Mouse (Mus musculus) liver (tissue): Measurements from ENCODE around the gene Med8.

ENCODE experiments used
- DNase-seq: peaks from one replicate; pipeline ENCODE4 v3.0.0-alpha.2; 2020; ENCODE audit warnings: mixed read lengths

Gene Med8

DNA sequence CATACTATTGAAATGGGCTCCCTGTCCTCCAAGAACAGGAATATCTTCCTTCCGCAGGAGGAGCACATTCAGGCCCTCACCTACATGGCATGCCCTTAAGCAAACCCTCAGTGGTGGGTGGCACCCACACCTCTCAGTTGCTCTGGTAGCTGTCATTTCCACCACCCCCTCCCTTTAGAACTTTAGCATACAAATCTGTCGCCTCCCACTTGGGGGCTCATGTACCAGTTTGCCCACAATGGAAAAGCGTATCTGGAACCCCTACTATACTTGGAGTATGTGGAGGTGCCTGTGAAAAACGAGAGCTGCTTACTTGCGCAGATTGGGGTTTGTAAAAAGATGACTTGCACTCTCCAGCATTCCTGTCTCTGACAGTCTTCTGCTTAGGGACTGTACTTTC is 7.2 kb downstream of the Med8 start:
- no peak for DNase-seq

DNA sequence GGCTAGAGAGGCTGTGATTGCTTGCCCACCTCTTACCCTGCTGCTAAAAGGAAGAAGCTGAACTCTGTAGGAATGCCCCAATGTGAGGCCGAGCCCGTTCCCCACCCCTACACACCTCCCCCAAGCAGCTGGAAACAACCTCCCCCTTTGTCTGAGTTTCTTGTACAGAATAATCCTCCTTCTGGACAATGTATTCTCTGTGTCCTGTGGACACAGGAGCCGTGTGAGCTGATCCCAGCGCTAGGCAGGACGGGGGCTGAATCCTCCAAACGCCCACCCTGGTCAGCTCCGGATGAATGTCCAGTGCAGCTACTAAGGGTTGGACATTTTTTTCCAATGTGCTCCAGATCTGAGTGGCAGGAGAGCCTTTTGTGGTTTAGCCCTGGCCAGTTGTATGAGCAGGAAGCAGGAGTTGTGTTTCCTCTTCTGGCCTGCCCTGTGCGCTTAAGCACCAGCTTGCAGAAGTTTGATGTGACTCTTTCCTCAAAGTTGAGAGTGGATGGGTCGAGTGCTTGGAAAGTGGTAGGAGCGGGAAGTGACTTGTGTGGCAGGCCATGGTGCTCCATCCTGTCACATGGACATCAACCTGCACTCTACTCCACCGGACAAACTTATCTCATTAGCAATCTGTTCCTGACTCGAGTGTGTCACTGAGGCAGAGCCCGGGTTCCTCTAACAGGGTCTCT is 8.1 kb downstream of the Med8 start:
- DNase-seq, result no peak

DNA sequence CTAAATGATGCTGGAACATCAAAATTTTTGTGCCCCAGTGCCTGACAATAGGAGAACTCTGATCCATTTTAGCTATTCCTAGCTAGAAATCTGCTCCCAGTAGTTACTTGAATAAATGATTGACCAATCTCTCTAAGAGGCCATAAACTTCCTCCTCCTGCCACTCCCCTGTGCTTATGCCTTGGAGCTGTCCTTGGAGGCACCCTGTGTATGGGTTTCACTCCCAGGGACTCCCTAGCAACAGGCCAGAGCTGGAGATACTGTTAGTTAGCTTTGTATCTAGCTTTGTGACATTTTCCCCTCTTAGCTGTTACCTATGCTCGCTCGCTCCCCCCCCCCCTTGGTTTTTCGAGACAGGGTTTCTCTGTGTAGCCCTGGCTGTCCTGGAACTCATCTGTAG is 12.2 kb downstream of the Med8 start:
- no peak for DNase-seq

DNA sequence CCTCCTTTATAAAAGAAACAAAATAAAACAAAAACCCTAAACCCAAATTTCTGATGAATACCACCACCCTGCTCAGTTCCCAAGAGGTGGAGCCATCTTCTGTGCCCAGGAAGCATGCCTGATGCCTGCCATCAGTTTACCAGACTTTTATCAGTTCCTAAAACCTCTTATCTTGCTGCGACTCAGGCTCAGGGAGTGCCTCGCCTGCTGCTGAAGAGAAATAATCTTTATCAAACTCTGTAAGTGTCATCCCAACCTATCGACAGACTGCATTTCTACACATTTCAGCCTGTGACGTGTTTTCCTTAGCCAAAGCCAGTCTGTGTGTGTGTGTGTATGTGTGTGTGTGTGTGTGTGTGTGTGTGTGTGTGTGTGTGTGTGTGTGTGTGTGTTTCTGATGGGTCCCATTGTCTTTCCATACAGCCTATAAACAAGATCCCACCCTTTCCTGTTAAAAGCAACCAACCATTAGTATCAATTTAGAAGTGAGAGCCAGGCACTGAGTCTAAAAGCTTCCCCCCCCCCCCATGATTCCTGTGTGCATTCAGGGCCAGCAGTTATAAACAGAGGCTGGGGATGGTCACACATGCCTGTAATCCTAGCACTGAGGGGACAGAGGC is 15.5 kb downstream of the Med8 start:
- DNase-seq, result peak; percentile 75

DNA sequence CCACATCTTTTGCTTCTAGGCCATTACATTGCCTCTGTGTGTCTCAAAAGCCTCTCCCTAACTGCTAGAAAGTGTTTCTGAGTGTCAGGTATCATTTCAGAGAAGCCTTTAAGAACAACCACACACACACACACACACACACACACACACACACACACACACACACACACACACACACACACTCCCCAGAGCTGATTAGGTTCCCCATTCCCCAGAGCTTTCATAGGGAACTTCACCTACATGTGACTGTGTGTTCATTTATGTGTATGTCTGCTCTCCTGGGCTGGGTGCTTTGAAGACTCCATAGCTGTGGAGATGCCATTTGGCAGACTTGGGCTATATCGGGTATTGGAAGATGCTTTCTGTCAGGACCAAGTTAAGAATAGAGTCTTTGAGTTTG is 16.2 kb downstream of the Med8 start:
- no peak for DNase-seq

DNA sequence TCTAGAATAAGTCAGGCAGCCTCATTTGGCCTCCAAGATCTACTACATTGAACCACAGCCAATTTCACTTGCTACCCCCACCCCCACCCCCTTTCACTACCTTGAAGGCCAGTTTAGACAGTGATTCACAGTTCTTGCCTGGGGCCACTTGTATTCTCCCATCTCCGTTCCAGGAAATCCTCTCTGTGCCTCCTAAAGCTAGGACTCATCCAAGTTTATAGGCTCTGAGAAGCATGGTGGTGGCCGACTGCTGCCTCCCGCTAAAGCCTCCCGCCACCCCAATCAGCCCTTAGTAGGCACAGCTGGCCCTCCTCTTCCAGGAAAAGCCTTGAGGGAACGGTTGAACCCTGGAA is 18.3 kb downstream of the Med8 start:
- no peak for DNase-seq

DNA sequence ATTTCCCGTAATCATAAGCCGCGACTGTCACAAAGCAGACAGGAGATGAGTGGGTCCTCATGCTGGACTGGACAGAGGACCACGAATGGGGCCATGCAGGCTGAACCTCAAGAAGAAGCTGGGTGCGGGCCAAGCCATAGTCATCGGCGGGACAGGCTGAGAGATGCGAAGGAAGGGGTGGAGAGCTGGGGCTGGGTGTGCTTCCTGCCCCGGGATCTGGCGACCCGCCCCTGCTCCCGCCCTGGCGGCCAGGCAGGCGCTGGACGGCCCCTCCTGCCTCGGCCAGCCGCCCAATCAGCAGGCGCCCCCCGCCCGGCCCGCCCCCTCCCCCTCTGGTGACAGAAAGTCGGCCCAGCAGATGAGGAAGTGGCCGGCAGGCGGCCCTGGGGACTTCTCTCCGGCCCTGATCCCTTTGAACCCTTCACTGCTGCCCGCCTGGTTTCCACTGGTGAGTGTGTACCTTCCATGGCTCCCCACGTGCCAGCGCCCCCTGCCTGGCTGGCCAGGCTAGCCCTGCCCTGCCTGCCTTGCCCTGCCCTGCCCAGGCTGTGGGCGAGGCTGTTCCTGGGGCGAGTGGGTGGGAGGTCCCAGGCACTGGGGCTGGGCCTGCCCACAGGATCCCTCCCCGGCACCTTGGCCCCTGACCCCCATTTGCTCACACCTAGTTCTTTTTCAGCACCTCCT is 18.8 kb downstream of the Med8 start, which contains the start of gene Elovl1:
Gene Elovl1, plus strand, starts transcription at position 326 of the 684 bp plus-strand sequence.
- DNase-seq, result peak; percentile 94

DNA sequence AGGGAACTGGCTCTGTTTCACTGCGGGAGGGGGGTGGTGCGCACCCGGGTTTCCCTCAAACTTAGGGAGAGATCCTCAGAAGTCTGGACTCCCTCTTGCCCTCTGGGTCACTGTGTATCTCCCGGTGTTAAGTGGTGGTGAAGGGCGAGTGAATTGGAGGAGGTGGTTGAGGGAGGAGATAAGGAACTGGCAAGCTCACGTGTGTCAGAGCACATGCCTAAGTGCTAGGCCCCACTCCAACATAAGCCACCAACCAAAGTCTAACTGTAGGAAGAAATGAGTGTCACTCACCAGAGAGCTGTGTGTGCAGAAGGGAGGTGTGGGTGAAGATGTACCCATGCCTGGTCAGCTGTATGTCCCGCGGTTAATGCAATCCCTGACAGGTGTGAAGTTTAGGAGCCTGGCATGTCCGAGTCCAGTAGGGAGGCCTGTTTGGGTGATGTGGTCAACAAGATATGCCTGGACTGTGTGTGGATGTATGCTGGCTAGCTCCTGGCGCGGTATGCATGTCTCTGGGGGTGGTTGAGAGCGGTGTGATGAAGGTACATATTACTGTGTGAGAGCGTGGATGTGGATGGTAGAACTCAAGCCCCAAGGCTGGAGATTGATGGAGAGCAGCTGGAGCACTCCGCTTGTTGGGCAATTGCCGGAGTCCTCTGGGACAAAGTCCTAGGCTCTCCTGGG is 19.5 kb downstream of the Med8 start:
- DNase-seq, result peak; percentile 57

DNA sequence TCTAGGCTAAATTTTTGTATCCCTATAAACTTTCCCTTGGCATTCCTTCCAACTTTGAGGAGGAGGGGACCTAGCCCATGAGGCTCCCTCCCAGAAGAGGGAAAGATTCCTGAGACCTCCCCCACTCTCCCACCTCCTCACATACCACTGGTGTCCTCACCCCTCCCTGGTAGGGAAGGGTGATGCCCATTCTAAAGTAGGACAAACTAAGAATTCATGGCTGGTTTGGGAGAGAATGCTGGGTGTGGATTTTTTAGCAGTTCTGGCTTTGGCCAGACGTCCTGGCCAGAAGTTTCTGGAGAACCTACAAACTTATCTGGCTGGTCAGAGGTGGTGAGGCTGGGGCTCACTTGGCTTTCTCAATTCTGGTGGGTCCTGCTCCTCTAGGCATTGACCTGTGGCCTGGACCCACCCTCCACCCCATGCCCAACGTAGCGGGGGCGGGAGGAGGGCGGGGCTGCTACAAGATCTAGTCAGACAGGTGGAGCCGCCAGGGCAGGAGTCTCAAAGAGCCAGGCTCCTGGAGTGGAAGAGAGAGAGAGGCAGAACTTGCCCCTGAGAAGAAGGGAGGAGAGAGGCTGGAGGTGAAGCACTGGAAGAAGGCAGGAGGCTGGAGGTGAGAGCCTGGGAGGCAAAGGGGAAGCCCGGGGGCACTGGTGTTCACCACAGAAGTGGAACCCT is 20.2 kb downstream of the Med8 start:
- peak; percentile 83 for DNase-seq

DNA sequence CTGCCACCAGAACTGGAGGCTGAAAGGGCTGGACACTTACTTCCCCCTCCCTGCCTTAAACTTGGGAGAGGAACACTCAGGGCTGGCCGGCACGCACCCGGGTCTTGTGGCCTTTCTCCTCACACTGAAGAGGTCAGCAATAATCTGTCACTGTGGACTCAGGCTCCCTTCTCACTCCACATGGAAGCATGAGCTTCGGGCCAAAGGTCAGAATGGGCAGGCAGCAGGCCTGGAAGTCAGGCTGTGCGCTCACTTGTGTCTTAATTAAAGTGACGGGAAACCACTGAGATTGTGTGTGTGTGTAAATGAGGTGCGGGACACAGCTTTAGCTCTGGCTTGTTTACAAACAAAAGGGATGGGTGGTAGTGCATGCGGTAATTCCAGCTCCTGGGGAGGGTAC is 23.2 kb downstream of the Med8 start:
- no peak for DNase-seq

DNA sequence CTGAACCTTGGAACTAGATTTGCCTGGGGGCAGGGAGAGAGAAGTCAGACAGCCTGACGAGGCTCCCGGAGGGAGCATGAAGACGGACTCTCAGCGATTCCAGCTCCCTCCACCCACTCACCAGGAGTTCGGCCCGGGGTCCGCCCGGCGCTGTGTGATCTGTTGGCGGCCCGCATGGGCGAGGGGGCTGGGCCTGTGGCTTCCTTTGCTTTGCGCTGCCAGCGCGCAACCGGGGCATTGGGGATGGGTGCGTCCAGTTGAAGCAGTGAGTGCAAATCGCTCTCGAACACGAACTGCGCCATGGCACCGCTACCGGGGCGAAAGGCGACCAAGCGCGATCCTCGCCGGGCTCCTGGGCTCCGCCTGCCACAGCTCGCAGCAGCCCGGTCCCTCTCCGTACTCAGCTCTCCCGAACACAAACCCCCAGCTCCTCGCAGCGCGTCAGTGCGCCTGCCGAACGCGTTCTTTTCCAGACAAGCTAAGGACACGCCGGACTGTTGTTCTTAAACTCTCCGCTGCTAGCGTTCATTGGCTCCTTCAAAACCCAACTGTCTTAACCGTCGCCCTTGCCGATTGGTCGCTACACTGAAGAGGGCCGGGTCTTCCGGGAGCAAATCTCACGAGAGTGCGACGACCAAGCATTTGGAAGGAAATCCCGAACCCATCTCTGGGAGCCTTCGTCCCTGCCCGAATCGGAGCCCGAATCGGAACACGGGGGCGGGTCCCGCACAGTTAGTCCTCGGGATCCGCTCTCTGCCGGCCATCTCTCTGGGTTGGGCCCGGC is 27.9 kb downstream of the Med8 start, which contains the start of gene Cdc20:
Gene Cdc20, minus strand, starts transcription at position 533 of the 784 bp plus-strand sequence.
- peak; percentile 93 for DNase-seq

DNA sequence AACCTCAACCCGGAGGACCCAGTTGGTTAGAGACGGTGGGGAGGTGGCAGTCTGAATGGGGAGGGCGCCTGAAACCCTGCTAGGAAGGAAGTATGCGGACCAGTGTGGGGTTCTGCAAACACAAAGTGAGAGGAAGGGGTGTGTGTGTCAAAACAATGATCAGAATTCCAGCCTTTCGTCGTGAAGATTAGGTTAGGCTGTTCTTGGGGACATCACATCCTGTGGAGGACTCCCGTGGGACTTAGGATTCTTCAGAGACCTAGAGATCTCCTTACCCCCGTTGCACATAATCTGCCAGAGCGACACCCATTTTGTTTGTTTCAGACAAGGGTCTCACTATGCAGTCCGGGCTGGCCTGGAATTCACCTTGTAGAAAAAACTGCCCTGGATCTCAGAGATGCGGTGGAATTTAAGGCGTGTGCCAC is 28.7 kb downstream of the Med8 start:
- peak; percentile 46 for DNase-seq

DNA sequence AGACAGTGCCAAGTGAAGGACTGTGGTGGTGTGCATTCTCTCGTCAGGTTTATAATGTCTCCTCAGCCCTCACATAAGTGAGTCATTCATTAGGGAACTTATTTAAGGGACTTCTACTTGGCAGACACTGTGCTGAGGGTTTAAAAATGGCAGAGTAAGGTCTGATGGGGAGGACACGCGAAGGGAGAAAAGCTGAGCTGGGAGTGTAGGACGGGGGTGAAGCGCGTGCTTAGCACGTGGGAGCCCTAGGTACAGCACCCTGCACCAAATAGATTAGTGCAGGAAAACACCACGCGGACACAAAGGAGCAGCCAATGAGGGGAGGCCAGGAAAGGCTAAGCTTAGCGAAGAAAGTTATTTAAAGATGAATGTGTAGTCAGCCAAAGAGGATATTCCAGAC is 36.0 kb downstream of the Med8 start:
- no peak for DNase-seq

DNA sequence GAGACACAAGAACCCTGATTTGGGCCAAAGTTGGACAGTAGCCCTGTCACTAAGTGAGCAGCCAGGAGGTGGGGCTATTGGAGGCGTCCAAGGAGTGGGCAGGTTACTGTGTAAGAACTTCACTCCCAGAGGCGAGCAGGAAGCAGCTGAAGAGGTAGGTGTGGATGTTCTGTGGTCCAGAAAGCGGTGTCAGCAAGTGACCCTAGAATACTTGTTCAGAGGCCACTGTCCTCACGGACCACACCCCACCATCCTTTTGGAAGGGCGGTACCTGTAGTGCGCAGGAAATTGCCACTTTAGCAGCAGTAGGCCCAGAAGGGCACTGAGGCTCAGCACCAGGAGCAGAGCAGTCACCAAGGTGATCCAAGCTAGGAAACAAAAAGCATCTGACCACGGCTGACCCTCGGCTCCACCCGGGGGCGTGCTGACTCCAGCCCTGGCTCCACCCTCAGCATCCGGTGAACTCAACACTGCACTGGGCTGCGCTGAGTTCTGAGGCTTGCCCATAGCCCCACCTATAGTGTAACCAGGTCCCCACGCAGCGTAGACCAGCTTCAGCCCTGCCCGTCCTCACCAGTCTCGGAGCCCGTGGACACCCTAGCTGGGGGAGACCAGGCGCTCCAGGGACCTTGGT is 36.8 kb downstream of the Med8 start:
- no peak for DNase-seq

DNA sequence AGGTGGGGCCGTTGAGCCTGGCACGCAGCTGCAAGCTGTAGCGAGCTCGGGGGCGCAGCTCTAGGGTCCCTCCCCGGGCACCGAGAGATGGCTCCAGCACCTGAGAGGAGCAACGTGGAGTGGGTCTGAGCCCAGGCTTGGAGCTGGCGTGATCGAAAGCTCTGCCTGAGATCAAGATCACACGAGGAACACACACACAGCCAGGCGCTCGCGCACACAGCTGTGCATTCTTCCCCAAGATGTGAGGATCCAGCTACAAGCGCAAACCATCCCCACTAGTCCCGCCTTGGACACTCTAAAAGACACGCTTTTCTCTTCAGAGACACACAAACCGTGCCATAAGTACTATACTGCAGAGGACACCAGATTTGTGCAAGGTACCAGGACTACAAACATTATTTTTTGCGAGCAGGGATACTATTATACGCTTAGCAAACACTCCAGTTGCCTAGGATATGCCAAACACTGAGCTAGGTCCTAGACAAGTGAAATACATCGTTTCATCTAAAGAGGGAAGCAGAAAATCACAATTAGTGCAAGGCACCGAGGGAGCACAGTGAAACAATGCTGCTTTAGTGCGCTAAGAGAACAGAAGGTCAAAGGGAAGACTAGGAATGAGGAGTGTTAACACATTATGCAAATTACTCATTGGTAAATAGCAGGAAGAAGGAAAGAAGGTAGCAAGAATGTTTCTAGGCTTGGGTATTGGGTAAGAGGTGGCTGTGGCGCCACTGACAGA is 37.4 kb downstream of the Med8 start:
- no peak for DNase-seq

DNA sequence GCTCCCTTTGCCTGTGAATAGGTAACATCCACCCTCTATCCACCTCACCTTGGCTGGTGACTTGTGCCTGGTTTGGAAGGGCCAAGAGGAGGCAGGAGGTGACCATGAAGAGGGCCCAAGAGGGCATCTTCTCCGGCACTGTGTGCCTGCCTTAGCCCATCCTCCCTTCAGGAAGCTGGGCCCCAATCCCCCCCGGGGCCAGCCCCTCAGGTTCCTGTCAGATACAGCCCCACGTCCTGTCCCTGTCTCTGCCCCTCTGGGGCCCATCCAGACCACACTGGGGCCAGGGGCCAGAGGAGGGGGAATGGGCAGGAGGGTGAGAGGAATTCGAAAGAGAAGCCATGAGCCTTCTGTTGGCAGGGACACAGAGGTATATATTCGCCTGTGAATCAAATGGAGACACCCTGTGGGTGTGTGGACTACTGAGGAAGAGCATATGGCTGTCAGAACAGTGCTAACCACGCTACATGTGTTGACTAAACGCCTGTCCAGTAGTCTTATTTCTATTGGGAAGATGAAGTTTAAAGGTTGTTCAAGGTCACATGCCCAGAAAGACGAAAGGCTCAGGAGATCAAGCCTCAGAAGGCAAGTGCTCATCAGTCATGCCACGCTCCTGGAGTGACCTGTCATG is 48.3 kb downstream of the Med8 start, which contains the start of gene Mpl:
Gene Mpl, minus strand, starts transcription at position 169 of the 631 bp plus-strand sequence.
- no peak for DNase-seq

DNA sequence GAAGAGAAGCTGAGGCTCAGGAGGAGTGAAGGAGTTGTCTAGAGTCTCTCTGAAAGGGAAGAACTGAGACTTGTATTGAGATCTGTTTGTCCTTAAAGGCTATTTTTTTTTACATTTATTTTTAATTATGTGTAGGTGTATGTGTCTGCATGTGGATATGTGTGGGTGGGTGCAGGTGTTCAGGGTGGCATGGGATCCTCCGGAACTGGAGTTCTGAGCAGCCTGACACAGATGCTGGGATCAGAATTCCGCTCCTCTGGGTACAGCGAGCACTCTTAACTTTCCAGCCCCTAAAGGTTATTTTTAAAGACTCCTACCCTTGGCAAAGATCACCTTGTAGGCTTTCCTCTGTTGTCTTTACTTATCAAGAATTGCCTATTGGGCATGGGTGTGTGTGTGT is 55.8 kb downstream of the Med8 start:
- no peak for DNase-seq
